Mouse (Mus musculus): ENCODE data around the gene Map4k5. TPM values are rescaled to one million over a fixed set of nuclear protein-coding genes. Genes with fewer than 3 reads are reported as not detected.

The Map4k5 gene
- total RNA-seq, 2 experiments from 2014 or later, result 40.4 to 43.6 TPM

DNA sequence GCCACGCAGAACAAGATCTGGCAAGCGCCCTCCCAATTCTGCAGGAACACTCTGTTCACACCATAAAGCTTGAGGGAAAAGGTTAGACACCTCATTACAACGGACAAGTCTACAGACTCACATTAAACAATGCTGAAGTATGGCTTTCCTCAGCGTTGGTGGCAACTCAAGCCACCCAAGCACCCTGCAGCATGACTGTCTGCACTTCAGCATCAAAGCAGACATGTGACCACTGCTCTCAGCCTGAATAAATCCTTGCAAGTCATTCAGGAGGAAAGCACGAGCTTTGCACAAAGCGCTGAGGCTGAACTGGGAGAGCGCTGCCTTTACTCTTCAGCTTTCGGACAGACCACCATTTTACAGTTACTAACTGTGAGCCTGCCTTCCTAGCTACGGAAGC, 40.7 kb downstream of the Map4k5 start:
- DNase-seq (ENCODE audit: low spot score in 2 of 2), result no peak
- intact Hi-C loops (cut with DNase I), result no loop called here

DNA sequence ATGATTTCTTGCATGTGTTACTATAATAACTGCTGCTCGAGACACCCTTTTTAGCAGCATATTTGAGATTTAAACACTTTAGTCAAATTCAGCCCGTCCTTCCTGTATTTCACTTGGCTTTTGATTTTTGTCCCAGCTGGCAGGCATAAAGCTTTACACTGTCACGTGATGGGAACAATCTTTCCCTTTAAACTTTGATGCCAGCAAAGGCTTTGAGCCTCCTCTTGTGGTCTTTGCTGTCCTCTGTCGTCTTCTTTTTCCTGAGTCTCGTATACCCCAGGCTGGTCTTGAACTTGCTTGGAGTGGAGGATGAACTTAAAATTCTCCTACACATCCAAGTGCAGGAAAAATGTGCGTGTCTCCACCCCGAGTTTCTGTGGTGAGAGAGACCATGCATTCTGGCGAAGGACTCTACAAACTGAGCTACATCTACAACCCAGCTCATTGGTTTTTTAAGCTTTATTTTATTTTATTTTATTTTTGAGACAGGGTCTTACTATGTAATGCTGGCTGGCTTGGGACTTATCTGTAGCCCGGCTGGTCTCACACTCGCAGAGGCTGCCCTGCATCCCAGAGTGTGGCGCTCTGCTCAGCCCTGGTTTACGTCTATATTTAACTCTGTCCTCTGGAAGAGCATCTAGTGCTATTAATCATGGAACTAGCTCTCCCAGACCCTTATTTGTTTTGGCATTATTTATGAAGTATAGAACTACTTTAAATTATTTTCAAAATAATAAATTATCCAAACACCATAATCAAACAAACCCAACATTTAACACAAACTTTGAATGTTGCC, 44.7 kb downstream of the Map4k5 start:
- intact Hi-C loops (cut with DNase I), result no loop called here
- no peak for DNase-seq (ENCODE audit: low spot score in 2 of 2)

DNA sequence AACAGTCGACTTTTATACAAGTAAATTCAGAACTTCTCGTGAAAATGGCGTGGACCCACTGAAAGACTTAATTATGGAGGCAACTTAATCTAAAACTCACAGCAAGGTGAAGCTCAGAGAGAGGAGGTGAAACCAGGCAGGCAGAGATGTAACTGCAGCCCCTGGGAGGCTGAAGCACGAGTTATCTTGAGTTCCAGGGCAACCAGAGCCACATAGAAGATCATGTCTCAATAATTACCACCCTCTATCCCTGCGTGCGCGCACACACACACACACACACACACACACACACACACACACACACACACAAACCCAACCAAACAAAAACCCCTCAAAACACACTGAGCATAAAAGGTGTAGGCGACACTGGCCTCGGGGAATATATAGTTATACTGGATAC, 46.5 kb downstream of the Map4k5 start:
- DNase-seq (ENCODE audit: low spot score in 2 of 2), result no peak
- intact Hi-C loops (cut with DNase I), result no loop called here

DNA sequence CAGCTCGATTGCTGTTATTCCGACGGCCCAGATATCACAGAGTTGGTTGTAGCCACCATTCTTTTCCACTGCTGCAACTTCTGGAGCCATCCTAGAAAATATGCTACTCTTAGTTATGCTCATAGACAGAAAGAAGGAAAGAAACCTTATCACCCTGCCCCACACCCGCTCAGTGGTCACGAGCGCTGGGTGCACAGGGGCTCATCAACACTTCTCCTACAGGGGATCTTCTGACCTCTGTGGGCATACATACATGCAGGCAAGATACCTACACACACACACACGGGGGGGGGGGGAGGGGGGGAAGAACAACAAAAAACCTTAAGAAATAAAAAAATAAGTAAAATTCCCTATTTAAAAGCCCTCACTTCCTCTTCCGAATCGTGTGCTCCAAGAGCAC, 47.3 kb downstream of the Map4k5 start:
- intact Hi-C loops (cut with DNase I), result no loop called here

DNA sequence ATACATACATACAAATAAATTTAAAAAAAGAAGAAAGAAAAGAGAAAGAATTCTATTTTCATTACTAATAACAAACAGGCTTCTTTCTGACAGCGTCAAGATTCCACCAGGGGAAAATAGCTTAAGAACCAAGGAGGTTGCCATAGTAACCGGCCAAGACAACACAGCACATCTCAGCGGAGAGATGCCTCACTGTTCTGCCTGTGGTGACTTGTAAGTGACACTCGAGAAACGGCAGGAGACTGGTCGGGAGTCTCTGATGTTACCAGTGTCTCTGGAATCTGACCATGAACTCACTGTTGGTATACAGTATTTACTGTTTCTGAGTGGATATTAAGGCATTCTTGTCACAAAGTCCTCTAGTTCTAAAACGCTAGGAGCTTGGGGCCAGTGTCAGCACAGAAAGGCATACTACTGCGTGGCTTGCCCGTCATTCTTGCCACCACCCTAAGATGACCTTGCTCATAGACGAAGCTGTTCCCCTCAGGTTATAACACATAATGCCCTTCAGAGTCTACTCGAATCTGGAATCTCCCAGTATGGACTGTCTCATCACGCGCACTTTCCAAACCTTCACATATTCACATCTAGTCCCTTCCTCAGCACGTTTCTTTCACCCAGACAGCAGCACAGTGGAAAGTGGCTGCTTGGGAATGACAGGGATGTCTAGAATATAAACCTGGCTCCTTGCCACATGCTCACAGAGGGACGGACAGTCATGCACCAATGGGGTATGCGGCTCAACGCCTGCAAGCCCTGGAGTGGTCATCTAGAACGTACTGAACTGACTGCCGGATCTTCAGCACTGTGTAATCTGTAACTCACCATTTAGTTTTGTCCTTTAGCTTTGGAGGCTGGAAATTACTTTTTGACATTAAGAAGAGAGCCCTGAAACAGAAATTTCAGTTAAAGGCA, 49.2 kb downstream of the Map4k5 start:
- intact Hi-C loops (cut with DNase I), result no loop called here
- peak; percentile 62 to 77 for DNase-seq (ENCODE audit: low spot score in 2 of 2)

More for the DNA sequence above, 47.3 kb downstream of the Map4k5 start:
- no peak for DNase-seq (ENCODE audit: low spot score in 2 of 2)

GRCm38 (mm10) chr12:69838376-69838775, 54.6 kb downstream of the Map4k5 start:
- no peak for DNase-seq (ENCODE audit: low spot score in 2 of 2)
- intact Hi-C loops (cut with DNase I), result loop anchor here (5.0 kb wide), 1 partner anchor 54 kb away; the partner anchor contains the start of genes Atl1 and Map4k5

DNA sequence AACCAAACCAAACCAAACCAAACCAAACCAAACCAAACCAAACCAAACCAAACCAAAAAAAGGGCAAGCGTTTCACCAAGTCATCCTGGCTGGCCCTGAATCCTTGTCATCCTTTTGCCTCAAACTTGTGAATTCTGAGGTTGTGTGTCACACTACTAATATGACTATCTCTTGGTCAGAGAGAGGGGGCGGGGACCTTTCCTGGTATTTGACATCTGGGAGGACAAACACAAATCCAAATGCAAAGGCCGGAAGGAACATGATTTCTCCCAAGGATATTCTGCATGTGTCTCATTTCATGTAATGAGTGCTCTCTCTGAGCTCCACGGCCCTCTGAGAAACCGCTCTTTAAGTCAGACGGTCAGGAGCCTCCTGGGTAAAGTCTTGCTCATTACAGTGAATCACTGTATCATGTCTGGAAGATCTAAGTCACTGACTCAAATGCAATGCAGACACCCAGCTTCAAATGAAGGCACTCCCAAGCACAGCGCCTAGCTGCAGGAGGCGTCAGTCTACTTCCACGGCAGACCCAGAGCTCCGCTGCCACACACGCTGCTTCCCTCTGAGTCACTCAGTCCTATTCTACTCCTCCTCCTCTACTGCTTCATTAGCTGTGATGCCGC, 58.9 kb downstream of the Map4k5 start:
- peak; percentile 28 to 37 for DNase-seq (ENCODE audit: low spot score in 2 of 2)
- intact Hi-C loops (cut with DNase I), result no loop called here

DNA sequence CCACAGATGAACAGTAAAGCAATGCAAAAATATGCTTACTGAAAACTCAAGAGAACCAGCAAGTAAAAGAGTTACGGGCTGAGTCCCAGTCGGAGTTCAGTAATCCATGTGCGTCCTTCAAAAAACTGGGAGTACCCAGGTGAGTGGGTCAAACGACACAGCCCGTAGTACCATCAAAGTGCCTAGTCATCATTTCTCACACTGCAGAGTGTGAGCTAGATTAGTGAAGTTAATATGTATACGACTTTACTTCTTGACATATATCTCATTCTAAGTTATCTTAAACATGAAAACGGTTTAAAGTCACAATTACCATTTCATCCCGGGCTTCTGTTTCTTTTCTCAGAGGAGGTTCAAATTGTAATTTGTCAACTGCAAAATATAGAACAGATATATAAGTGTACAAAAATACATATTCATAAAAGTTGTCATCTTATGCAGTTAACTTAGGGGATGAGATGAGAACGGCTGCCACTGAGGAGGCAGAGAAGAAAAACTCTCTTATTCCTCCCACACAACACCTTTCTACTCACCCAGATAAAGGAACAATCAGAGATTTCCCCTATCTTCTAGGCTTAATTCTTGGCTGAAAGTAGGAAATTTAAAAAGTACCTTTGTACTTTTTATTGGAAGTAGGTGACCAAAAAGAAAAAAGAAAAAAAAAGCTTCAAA, 61.6 kb downstream of the Map4k5 start:
- DNase-seq (ENCODE audit: low spot score in 2 of 2), result no peak
- intact Hi-C loops (cut with DNase I), result no loop called here

DNA sequence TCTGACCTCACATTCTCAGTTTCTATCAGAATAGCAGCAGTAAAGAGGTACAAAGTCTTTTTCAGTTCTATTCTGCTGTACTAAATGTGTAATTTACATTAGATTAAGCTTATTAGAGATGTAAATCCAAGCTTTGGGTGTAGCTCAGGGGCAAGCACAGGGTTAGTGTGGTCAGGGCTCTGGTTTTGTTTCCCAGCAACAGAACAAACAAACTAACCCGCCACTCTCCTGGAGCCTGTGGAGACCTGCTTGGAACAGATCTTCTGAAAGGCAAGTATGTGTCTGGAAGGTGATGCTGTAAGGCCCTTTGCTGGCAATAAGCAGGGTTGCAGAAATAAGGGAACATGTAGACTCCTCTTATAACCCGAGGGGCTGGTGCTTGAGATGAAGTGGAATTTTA, 64.8 kb downstream of the Map4k5 start:
- DNase-seq (ENCODE audit: low spot score in 2 of 2), result no peak
- intact Hi-C loops (cut with DNase I), result no loop called here

DNA sequence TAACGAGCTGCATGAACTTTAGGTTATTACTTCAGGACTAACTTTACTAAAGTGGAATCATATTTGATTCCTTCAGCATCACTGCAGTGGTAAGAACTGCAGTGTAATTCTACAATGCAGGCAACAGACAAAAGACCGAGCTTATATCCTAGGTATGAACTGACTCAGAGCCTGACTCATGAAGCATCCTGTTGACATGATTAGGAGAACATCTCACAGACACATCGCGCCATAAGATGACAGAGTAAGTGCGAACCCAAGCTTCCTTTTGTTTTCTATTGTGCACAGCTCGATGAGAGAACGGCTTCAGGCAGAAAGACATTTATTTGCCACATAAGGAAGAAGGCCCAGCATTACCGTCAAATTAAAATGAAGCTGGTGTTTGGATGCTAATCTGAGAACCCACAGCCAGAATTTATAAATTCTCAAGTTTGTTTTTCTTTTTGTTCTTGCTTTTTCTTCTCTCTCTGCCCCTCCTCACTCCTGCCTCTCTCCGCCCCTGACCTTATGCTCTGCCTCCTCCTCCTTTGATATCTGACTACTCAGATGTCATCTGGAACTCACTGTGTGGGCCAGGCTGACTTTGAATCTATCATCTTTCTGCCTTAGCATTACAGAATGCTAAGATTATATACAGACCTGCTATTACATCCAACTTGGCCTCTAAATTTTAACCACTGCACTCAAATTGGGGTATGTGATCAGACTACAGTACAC, 68.0 kb downstream of the Map4k5 start:
- DNase-seq (ENCODE audit: low spot score in 2 of 2), result no peak
- intact Hi-C loops (cut with DNase I), result no loop called here

DNA sequence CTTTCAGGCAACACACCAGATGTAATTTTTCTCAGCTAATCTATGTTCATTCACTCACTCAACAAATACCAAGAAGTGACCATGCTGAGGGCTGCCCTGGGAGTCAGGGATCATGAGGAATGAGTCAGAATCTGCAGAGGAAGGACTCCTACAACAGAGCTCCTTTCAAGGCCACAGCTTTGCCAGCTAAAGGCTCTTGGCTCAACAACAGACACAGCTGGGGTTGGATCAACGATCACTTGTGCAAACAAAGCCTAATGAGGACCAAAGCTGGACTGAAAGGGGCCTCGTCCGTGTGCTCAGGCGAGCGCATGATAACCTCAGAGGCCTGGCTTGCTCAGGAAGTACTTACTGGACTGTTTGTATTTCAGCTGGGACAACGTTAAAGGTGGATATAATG, 78.7 kb downstream of the Map4k5 start:
- DNase-seq (ENCODE audit: low spot score in 2 of 2), result peak in 1 of 2 experiments; percentile 28

DNA sequence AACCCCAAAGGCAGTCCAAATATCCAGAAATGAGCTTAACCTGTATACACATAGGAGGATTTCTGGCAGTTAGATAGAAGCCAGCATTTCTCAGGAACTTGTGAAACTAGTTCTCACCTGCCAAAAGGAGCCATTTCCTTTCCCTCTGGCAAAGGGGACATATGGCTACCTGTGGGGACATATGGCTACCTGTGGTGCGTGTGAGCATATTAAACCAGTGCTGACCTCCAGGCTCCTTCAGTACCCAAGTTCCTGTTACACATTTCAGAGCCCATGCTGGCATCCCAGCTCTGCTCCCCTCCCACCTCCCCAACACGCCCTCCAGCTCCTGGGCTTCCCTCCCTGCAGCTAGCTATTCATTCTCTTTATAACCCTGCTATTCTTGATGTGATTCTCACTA, 79.4 kb downstream of the Map4k5 start:
- intact Hi-C loops (cut with DNase I), result no loop called here

More for the DNA sequence above, 78.7 kb downstream of the Map4k5 start:
- intact Hi-C loops (cut with DNase I), result no loop called here

DNA sequence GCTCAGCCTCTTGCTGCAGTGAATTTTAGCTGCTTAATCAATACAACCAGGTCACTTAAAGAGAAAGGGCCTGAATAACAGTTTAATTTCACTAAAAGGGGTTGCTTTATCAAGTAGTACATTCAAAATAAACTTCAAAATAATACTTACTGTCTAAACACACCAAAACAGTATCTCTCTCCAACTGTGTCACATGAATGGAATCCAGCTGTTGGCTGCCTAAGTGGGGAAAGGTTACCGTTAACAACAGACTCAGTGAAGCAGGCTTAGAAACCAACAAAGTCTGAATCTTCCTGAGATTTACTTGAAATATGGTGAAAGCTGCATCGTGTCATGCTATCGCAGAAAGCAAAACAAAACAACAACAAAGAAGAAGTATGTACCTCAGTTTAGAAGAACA, 80.0 kb downstream of the Map4k5 start:
- intact Hi-C loops (cut with DNase I), result no loop called here
- DNase-seq (ENCODE audit: low spot score in 2 of 2), result no peak

More for the DNA sequence above, 79.4 kb downstream of the Map4k5 start:
- no peak for DNase-seq (ENCODE audit: low spot score in 2 of 2)

- intact Hi-C loops (cut with DNase I), result no loop called here
Observed at GRCm38 (mm10) chr12:69811976-69812375, 81.0 kb downstream of the Map4k5 start.

GRCm38 (mm10) chr12:69809439-69809838, 83.6 kb downstream of the Map4k5 start:
- no peak for DNase-seq (ENCODE audit: low spot score in 2 of 2)
- intact Hi-C loops (cut with DNase I), result no loop called here

More at GRCm38 (mm10) chr12:69811976-69812375, 81.0 kb downstream of the Map4k5 start:
- DNase-seq (ENCODE audit: low spot score in 2 of 2), result no peak

- intact Hi-C loops (cut with DNase I), result no loop called here
- DNase-seq (ENCODE audit: low spot score in 2 of 2), result no peak
Observed at GRCm38 (mm10) chr12:69807399-69807985, 85.5 kb downstream of the Map4k5 start.

DNA sequence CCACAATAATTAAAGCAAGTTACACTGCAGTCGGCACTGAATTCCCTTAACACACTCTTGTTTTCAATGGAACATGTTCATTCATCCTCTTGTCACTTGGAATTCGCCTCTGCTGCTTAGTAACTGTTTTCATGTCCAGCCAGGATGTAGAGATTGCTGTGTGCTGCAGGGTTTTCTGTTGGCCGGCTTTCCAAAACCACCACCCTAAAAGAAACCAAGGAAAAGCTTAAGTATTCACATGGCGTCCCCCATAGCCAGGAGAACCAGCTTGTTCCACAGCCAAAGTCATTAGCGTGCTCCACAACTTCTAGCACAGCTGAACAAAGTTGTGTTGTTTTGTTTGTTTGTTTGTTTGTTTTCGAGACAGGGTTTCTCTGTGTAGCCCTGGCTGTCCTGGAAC, 87.9 kb downstream of the Map4k5 start:
- intact Hi-C loops (cut with DNase I), result no loop called here
- no peak for DNase-seq (ENCODE audit: low spot score in 2 of 2)

DNA sequence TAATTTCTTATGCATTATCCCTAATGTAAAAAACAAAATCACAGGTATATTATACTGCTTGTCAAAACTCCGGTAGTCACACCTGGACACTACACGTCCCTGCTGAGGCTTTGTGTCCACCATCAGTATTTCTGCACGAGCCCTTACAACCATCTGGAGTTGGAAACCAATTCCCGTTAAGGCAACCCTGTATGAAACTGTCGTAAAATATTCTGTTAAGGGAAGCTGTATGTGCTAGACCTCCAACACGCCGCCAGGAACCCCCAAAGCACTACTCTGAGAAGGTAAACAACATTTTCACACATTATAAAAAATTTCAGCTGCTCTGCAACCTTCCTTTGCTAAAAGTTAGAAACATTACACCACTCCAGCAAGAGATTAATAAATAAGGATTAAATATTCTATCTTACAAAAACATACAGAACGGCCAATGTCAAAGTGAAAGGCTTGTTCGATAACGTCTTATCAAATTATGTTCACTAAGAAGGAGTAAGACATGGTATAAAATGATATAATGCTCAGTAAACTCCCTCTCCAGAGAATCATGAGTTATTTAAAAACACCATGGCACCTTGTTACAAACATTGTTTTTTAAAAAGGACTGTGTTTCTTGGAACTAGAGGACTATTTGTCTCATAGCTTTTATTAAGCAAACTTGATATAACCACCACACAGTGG, 88.5 kb downstream of the Map4k5 start:
- intact Hi-C loops (cut with DNase I), result no loop called here
- no peak for DNase-seq (ENCODE audit: low spot score in 2 of 2)
